Mouse (Mus musculus) central nervous system, embryonic 18 days (tissue): Measurements from ENCODE around the gene Vmn2r40. TPM values are rescaled to one million over a fixed set of nuclear protein-coding genes. Genes with fewer than 3 reads are reported as not detected.

Experiments
- polyA plus RNA-seq: library from polyadenylated mRNA; depleted of rRNA; stranded (reverse); fragments of >200 nt; gene quantifications from 2 replicates; pipeline ENCODE4 v1.2.3, GENCODE M21; 2012; rRNA removed

Gene Vmn2r40
- not detected in 2 replicates for polyA plus RNA-seq

GRCm38 (mm10) chr7:8931335-8931734 is at the start of gene Vmn2r40:
Gene Vmn2r40 (minus strand): TSS chr7:8931435.

Other genes starting within 250 kb of the Vmn2r40 start
- gene Vmn2r39, start 99.4 kb upstream of the Vmn2r40 start, polyA plus RNA-seq, result not detected in 2 replicates
- gene Vmn2r38, start 166.4 kb upstream of the Vmn2r40 start, polyA plus RNA-seq, result not detected in 2 replicates